Mouse (Mus musculus) forebrain, embryonic 16.5 days (tissue): Measurements from ENCODE around the gene Vwa1. TPM values are rescaled to one million over a fixed set of nuclear protein-coding genes. Genes with fewer than 3 reads are reported as not detected.
A peak's percentile ranks its signal among the peaks of the same experiment; 100 is the strongest.

Source experiments
- ATAC-seq: fragments of 200-750 bp; cut with Nextera tagmentation; 2 replicates; pipeline ENCODE4 v1.8.0; 2017; ENCODE audit warnings: mild to moderate bottlenecking, moderate library complexity
- H3K27ac ChIP-seq: fragments of 300-500 bp; sonication (generic); 2 replicates; pipeline ENCODE4 v1.5.1; 2014; ENCODE audit warnings: low read length, control low read depth
- H3K27me3 ChIP-seq: fragments of 300-500 bp; sonication (generic); replicated peaks from 2 replicates; pipeline ENCODE4 v1.6.1; 2014; ENCODE audit warnings: low read length; ENCODE audit not compliant: control insufficient read depth, insufficient read depth
- H3K36me3 ChIP-seq: fragments of 300-500 bp; sonication (generic); 2 replicates; pipeline ENCODE4 v1.6.1; 2014; ENCODE audit not compliant: control insufficient read depth, insufficient read depth
- H3K4me1 ChIP-seq: fragments of 300-500 bp; sonication (generic); replicated peaks from 2 replicates; pipeline ENCODE4 v1.6.1; 2014; ENCODE audit warnings: low read length; ENCODE audit not compliant: control insufficient read depth, insufficient read depth
- H3K4me2 ChIP-seq: fragments of 300-500 bp; sonication (generic); 2 replicates; pipeline ENCODE4 v1.6.1; 2014; ENCODE audit warnings: mild to moderate bottlenecking, low read length, control low read depth
- H3K4me3 ChIP-seq: fragments of 300-500 bp; sonication (generic); replicated peaks from 2 replicates; pipeline ENCODE4 v1.5.1; 2014; ENCODE audit warnings: mild to moderate bottlenecking, low read length, control low read depth
- H3K9ac ChIP-seq: fragments of 300-500 bp; sonication (generic); replicated peaks from 2 replicates; pipeline ENCODE4 v1.6.1; 2014; ENCODE audit warnings: low read depth, low read length, control low read depth
- H3K9me3 ChIP-seq: fragments of 300-500 bp; sonication (generic); 2 replicates; pipeline ENCODE4 v1.6.1; 2016; ENCODE audit warnings: low read length; ENCODE audit not compliant: control insufficient read depth
- WGBS: fragments of 180-500 bp; shearing (Covaris S2); extraction: QIAGEN DNeasy Blood & Tissue Kit; methylation state at CpG from one replicate; pipeline ENCODE4 v1.1.7; 2014; 5-methylcytosine and 5-hydroxymethylcytosine counted together
- polyA plus RNA-seq: library from polyadenylated mRNA; unstranded; fragments of >200 nt; fragmentation: Nextera tagmentation; extraction: Ambion mirVana; gene quantifications from 2 replicates; pipeline ENCODE4 v1.2.1, GENCODE M21; 2015

The Vwa1 gene
- polyA plus RNA-seq: 27.3 and 29.6 TPM in 2 replicates

DNA sequence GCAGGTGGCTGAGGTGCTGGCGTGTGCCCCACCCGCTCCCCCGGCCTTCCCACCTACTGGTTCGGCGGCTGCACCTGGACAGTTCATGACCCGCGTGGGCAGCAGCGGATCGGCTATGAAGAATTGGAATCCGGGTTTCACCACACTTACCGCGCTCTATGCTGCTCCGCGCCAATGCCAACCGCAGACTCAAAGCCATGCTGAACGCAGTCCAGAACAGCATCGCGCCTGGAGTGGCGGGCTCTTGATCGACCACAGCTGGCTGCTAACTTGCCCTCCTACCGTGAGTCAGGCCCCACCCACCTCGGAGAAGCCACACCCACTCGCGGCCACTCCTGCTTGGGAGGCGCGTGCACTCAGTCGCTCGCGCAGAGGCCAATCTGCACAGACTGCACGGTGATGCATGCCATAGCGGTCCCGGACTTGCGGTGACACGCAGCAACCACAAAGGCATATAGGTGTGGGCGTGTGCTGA lies at the start of gene Vwa1:
Vwa1 (minus strand) TSS at position 419 of the 475 bp plus-strand sequence.
- Histone ChIP-seq H3K27ac (peak within 1 kb of the TSS; percentile 29; the same call in 1 of the 2 replicates), H3K27me3 (peaks cover 8% of the 10 kb centered on the region), H3K4me1 (peaks cover 29% of the 10 kb centered on the region), H3K9ac (peak within 1 kb of the TSS; percentile 51), H3K4me2 (peak within 1 kb of the TSS; percentile 59), H3K4me3 (peak within 1 kb of the TSS; percentile 41), H3K36me3 (no peaks in the 10 kb centered on the region), H3K9me3 (no peaks in the 10 kb centered on the region)
- ATAC-seq: peak; percentile 76
- WGBS: 1% methylated on average over 35 of the region's 35 CpGs

DNA sequence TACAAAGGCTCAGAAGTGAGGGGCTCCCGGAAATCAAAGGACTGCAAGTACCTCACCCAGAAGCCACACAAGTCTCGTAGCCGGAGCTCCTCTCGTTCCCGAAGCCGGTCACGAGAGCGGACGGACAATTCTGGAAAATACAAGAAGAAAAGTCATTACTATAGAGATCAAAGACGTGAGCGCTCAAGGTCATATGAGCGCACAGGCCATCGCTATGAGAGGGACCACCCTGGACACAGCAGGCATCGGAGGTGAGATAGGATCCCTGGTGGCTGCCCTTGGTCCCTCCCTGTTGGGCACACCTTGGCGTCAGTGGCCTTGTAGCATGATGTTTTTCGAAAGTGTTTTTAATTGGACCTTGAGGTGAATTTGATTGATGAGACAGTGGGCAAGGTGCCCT lies 48.9 kb upstream of the Vwa1 start:
- Histone ChIP-seq H3K27ac (no peak overlapping the region), H3K4me3 (no peak overlapping the region), H3K27me3 (no peaks in the 10 kb centered on the region), H3K9ac (no peak overlapping the region), H3K4me1 (no peaks in the 10 kb centered on the region), H3K36me3 (peaks cover 63% of the 10 kb centered on the region), H3K9me3 (no peaks in the 10 kb centered on the region), H3K4me2 (no peak overlapping the region)
- WGBS: 97% methylated on average over 16 of the region's 16 CpGs
- ATAC-seq: no peak

DNA sequence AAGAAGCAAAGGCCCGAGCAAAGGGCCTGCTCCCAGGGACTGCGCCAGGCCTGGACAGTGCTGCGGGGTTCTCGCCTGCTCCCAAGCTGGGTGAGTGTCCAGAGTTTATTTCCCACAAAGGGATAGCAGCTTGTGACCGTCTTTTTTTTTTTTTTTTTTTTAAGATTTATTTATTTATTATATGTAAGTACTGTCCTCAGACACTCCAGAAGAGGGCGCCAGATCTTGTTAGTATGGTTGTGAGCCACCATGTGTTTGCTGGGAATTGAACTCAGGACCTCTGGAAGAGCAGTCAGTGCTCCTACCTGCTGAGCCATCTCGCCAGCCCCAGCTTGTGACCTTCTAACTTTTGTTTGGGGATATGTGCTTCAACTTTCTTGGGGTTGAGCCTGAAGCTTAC lies 46.5 kb upstream of the Vwa1 start:
- no peak overlapping the region for H3K4me2 ChIP-seq
- H3K27ac ChIP-seq: no peak overlapping the region
- 76% methylated on average over 7 of the region's 7 CpGs for WGBS
- no peak overlapping the region for H3K9ac ChIP-seq
- H3K4me3 ChIP-seq: no peak overlapping the region
- no peaks in the 10 kb centered on the region for H3K27me3 ChIP-seq
- H3K4me1 ChIP-seq: no peaks in the 10 kb centered on the region
- no peak for ATAC-seq
- peaks cover 75% of the 10 kb centered on the region for H3K36me3 ChIP-seq
- no peaks in the 10 kb centered on the region for H3K9me3 ChIP-seq

DNA sequence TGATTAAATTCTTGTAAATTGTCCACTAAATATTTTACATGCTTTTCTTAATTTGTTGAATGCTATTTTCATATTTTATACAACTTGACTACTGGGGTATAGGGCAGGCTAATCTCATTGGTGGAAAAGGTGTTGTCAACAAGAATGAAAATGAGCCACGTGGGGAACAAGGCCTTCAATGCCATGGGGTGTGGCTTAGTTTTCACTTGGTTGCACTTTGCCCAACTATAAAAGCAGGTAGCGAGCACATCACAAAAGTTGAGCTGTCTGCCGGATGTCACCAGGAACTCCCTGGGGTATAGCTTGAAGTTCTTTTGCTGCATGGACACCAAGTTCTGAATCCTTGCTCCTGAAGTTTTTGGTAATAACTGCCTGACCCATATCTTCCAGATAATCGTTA lies 43.0 kb upstream of the Vwa1 start:
- no peak for ATAC-seq
- Histone ChIP-seq H3K4me3 (no peak overlapping the region), H3K9ac (no peak overlapping the region), H3K4me2 (no peak overlapping the region), H3K27ac (no peak overlapping the region), H3K4me1 (peaks cover 17% of the 10 kb centered on the region), H3K36me3 (peaks cover 60% of the 10 kb centered on the region), H3K9me3 (no peaks in the 10 kb centered on the region), H3K27me3 (no peaks in the 10 kb centered on the region)
- 71% methylated on average over 4 of the region's 4 CpGs for WGBS

DNA sequence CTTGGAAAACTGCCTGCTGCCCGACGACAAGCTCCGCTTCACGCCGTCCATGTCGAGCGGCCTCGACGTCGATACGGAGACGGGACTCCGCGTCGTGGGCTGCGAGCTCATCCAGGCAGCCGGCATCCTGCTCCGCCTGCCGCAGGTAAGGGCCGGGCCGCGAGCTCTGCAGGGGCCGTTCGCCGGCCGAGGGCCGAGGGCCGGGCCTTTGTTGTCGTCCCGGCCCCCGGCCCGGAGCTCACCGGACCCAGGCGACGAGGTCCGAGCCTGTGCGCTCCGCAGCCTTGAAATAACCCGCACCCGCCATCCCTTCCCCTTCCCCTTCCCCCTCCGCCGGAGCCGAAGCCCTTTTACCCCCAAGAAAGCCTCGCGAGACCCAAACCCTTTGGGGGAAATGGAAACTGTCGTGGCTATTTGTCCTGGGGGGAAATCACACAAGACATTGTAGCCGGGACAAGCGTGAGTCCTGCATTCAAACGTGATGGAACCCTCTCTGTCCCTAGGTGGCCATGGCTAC lies 38.2 kb upstream of the Vwa1 start:
- peak overlapping the region; percentile 88 for H3K4me2 ChIP-seq
- peaks cover 46% of the 10 kb centered on the region for H3K36me3 ChIP-seq
- no peaks in the 10 kb centered on the region for H3K27me3 ChIP-seq
- H3K9me3 ChIP-seq: no peaks in the 10 kb centered on the region
- H3K4me3 ChIP-seq: peak overlapping the region; percentile 90
- ATAC-seq: peak; percentile 29
- WGBS: under 1% methylated on average over 48 of the region's 49 CpGs
- H3K9ac ChIP-seq: peak overlapping the region; percentile 97
- peaks cover 22% of the 10 kb centered on the region for H3K4me1 ChIP-seq
- H3K27ac ChIP-seq: peak overlapping the region; percentile 84

DNA sequence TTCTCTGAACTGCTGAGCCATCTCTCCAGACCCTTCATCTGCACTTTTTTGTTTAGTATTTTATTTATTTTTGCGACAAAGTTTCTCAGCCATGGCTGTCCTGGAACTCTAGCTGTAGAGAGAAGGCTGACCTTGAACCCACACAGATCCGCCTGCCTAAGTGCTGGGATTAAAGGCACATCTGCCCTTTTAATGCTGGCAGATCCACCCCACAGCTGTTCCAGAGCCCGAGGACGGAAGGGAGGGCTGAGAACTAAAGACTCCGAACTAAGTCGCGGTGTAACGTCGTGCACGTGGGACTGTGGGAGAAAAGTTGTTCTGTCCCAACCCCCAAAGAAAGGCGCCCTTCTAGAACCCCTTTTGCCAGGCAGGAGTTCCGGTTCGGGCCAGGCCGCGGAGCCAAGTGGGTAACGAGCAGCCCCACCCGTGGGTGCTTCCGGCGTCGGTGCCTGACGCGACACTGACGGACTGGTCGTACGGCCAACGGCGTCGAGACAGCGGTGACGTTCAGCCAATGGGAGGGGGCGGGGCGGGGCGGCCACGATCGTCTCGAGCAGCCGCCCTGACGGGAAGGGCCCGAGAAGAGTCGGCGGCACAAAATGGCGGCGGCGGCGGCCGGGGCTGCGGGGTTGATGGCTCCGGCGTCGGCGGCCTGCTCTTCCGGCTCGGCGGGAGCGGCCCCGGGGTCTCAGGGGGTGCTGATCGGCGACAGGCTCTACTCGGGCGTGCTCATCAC lies 37.6 kb upstream of the Vwa1 start, which contains the start of gene Ccnl2:
Ccnl2 (plus strand) TSS at position 561 of the 736 bp plus-strand sequence.
- Histone ChIP-seq H3K27ac (peak within 1 kb of the TSS; percentile 86), H3K4me1 (peaks cover 22% of the 10 kb centered on the region), H3K36me3 (peaks cover 43% of the 10 kb centered on the region), H3K9ac (peak within 1 kb of the TSS; percentile 97), H3K4me3 (peak within 1 kb of the TSS; percentile 90), H3K27me3 (no peaks in the 10 kb centered on the region), H3K9me3 (no peaks in the 10 kb centered on the region), H3K4me2 (peak within 1 kb of the TSS; percentile 88)
- peak; percentile 100 for ATAC-seq
- under 1% methylated on average over 60 of the region's 60 CpGs for WGBS

DNA sequence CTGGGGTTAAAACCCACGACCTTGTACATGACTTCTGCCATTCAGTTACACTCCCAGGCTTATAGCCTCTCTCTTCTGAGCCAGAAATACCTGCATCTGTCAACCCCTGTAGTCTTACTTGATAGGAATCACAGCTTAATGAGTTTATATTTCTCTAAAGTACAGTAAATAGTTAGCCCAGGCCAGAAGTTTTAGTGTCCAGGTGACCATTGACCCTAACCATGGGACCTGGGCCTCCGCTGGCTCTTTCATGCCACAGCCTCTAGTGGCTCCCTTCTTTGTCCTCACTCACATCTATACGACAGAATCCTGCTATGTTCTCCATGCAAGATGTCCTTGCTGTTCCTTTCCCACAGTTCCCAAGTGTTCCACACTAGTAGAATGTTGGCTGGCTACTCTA lies 33.3 kb upstream of the Vwa1 start:
- no peak for ATAC-seq
- H3K36me3 ChIP-seq: peaks cover 21% of the 10 kb centered on the region
- no peak overlapping the region for H3K9ac ChIP-seq
- no peaks in the 10 kb centered on the region for H3K27me3 ChIP-seq
- no peak overlapping the region for H3K27ac ChIP-seq
- 92% methylated on average over 3 of the region's 3 CpGs for WGBS
- no peaks in the 10 kb centered on the region for H3K9me3 ChIP-seq
- H3K4me1 ChIP-seq: peaks cover 23% of the 10 kb centered on the region
- no peak overlapping the region for H3K4me2 ChIP-seq
- H3K4me3 ChIP-seq: no peak overlapping the region

DNA sequence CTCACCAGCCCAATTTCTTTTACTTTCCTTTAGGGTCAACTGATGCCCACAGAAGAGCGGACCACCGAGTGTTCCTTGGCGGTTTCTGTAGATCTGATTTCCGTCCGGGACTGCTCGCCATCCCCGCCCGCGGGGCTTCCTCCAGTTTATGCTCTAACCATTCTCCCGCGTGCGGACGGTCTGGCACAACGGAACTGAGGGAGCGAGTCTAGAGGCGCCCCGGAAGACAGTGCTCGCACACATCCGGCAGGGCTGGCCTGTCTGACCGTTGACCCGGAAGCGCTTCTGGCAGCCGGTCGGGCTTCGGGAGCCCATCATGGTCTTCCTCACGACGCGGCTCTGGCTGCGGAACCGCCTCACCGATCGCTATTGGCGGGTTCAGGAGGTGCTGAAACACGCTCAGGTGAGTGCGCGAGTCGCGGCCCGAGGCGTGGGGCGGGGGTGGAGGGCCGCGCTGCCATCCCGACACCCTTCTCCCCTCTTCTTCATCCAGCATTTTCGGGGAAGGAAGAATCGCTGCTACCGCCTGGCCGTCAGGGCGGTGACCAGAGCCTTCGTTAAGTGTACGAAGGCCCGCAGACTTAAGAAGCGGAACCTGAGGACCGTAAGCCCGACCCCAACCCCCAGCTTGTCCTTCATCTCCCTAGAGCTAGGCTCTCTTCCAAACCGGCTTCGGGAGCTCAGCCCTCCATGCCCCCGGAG lies 29.0 kb upstream of the Vwa1 start:
- Histone ChIP-seq H3K4me3 (peak overlapping the region; percentile 93), H3K27ac (peak overlapping the region; percentile 78), H3K27me3 (no peaks in the 10 kb centered on the region), H3K36me3 (peaks cover 4% of the 10 kb centered on the region), H3K4me1 (peaks cover 19% of the 10 kb centered on the region), H3K4me2 (peak overlapping the region; percentile 79), H3K9ac (peak overlapping the region; percentile 83), H3K9me3 (no peaks in the 10 kb centered on the region)
- peak; percentile 99 for ATAC-seq
- WGBS: under 1% methylated on average over 58 of the region's 58 CpGs

DNA sequence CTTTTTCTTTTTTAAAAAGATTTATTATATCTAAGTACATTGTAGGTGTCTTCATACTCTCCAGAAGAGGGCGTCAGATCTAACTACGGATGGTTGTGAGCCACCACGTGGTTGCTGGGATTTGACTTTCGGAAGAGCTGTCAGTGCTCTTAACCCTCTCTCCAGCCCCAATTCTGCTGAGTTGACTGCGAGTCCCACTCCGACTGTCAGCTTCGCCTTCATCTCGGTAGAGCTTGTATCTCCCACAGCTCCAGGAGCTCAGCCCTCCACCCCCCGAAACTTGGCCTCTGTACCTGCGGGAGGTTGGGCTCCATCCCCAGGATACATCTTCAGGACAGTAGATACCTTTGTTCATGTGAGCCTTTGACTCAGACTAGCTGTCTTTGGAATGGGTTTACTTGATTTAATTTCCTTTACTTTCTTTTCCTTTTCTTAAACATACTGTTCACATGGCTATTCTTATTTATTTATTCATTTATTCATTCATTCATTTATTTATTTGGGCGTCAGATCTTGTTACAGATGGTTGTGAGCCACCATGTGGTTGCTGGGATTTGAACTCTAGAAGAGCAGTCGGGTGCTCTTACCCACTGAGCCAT lies 28.3 kb upstream of the Vwa1 start, which contains the start of gene Mrpl20:
Mrpl20 (plus strand) TSS at position 138 of the 599 bp plus-strand sequence.
- Histone ChIP-seq H3K36me3 (peaks cover under 1% of the 10 kb centered on the region; the same call in 1 of the 2 replicates), H3K4me3 (peak within 1 kb of the TSS; percentile 93), H3K9me3 (no peaks in the 10 kb centered on the region), H3K4me2 (peak within 1 kb of the TSS; percentile 79), H3K27me3 (no peaks in the 10 kb centered on the region), H3K4me1 (peaks cover 19% of the 10 kb centered on the region), H3K27ac (peak within 1 kb of the TSS; percentile 78), H3K9ac (peak within 1 kb of the TSS; percentile 83)
- peak; percentile 27; the same call in 1 of the 2 replicates for ATAC-seq
- 14% methylated on average over 12 of the region's 12 CpGs for WGBS
